Mouse (Mus musculus) megakaryocyte-erythroid progenitor cell, adult 5 weeks (primary cell): Measurements from ENCODE around the gene Fam83b. TPM values are rescaled to one million over a fixed set of nuclear protein-coding genes. Genes with fewer than 3 reads are reported as not detected.

Experiments used
- polyA plus RNA-seq: library from polyadenylated mRNA; stranded (reverse); fragments of >175 nt; gene quantifications from 2 replicates; pipeline ENCODE4 v1.2.3, GENCODE M21; 2012

Gene Fam83b
- polyA plus RNA-seq = not detected in 2 replicates

DNA sequence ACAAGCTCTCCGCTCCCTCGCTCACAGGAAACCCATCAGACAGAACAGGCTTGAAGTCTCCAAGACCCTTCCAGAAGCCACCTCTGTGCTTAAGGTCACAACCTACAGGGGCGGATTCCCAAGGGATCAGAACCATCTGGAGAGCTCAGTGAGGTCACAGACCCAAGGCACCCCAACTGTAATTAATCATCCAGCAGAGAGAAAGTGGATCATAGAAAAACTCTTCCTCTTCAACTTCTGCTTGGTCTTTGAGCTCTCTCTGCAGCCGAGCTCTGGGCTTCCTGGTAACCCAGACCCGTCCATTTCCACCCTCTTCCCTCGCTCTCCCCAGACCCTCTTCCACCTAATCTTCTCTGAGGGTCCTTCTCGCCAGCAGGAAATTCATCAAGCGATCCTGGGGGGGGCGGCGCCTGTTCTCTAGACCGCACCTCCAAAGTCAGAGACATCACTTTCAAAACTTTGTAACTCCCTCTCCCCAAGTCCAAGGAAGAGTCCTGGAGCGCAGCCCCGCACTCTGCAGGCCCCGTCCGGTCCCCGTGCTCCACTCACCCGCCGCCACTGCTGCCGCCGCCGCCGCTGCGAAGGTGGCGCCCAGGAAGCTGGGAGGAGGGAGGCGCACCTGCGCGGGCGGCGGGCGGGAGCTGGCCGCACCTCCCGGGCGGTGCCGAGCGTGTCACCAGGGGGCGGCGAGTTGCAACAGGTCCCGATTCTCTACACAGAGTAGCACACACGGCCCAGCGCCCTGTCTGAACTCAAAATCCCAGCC, at the start of gene Fam83b:
TSS of gene Fam83b (minus strand) at position 602 of the 766 bp plus-strand sequence.

Other genes with a start within 250 kb of the Fam83b start
- gene Hcrtr2, start 243.3 kb downstream of the Fam83b start, polyA plus RNA-seq = not detected in 2 replicates